Mouse (Mus musculus) neural tube, embryonic 13.5 days (tissue): ENCODE measurements around the gene Gm21985. TPM values are rescaled to one million over a fixed set of nuclear protein-coding genes. Genes with fewer than 3 reads are reported as not detected.

ENCODE experiments used
- ATAC-seq: fragments of 200-750 bp; cut with Nextera tagmentation; 2 replicates; pipeline ENCODE4 v1.8.0; 2017; ENCODE audit warnings: low read depth, mild to moderate bottlenecking, moderate TSS enrichment, moderate library complexity
- H3K27ac ChIP-seq: fragments of 300-500 bp; sonication (generic); replicated peaks from 2 replicates; pipeline ENCODE4 v1.5.1; 2015; ENCODE audit warnings: moderate library complexity, mild to moderate bottlenecking, inconsistent platforms
- H3K27me3 ChIP-seq: fragments of 300-500 bp; sonication (generic); 2 replicates; pipeline ENCODE4 v1.6.1; 2015; ENCODE audit warnings: mild to moderate bottlenecking, inconsistent platforms
- H3K36me3 ChIP-seq: fragments of 300-500 bp; sonication (generic); 2 replicates; pipeline ENCODE4 v1.6.1; 2015; ENCODE audit warnings: mild to moderate bottlenecking, inconsistent platforms
- H3K4me1 ChIP-seq: fragments of 300-500 bp; sonication (generic); replicated peaks from 2 replicates; pipeline ENCODE4 v1.6.1; 2015; ENCODE audit warnings: inconsistent platforms
- H3K4me2 ChIP-seq: fragments of 300-500 bp; sonication (generic); 2 replicates; pipeline ENCODE4 v1.6.1; 2015; ENCODE audit warnings: inconsistent platforms, mild to moderate bottlenecking, moderate library complexity
- H3K4me3 ChIP-seq: fragments of 300-500 bp; sonication (generic); 2 replicates; pipeline ENCODE4 v1.5.1; 2015; ENCODE audit warnings: mild to moderate bottlenecking, inconsistent platforms
- H3K9ac ChIP-seq: fragments of 300-500 bp; sonication (generic); 2 replicates; pipeline ENCODE4 v1.6.1; 2015; ENCODE audit warnings: moderate library complexity, mild to moderate bottlenecking, inconsistent platforms
- H3K9me3 ChIP-seq: fragments of 300-500 bp; sonication (generic); 2 replicates; pipeline ENCODE4 v1.6.1; 2016; ENCODE audit warnings: inconsistent platforms
- WGBS: fragments of 180-500 bp; shearing (Covaris S2); methylation state at CpG from one replicate; pipeline ENCODE4 v1.1.7; 2015; 5-methylcytosine and 5-hydroxymethylcytosine counted together
- polyA plus RNA-seq: library from polyadenylated mRNA; unstranded; fragments of >200 nt; fragmentation: Nextera tagmentation; extraction: Ambion mirVana; gene quantifications from 2 replicates; pipeline ENCODE4 v1.2.1, GENCODE M21; 2015

Gene Gm21985
- polyA plus RNA-seq, 1 experiment from 2014 or later, result not detected

DNA sequence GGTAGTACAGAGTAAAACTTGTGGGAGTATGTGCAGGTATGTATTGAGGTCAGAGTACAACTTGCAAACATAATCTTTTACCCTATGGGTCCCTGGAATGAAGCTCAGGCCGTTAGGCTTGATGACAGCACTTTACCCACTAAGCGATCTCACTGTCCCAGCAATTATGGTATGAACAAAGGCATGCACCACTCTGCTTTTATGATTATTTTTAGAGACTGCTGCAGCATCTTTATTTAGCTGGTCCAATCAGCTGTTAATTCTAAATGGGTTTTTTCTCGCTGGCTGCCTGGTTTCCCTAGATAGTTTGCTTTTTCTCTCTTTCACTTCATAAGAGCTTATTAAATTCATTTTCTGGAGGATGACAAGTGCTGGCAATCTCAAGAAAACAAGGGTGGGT lies 30.1 kb downstream of the Gm21985 start:
- 76% methylated on average over 3 of the region's 3 CpGs for WGBS
- H3K36me3 ChIP-seq, result no peaks in the 10 kb centered on the region

DNA sequence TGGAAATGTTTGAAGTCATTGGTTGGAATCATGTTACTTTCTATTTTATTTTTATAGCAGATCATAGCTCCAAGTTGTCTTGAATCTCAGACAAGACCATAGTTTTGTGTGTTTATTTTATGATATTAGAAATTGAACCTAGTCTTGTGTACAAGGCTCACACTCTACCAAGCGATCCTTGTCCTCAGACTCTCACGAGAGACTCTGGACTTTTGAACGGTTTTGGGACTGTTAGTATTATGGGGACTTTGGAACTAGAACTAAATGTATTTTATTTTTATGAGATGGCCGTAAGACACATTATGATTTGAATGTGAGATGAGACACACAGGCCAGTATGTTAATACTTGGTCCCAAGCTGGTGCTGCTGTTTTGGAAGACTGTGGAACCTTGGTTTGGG lies 32.1 kb downstream of the Gm21985 start:
- no peak for ATAC-seq

More for the DNA sequence above, 30.1 kb downstream of the Gm21985 start:
- no peak overlapping the region for H3K27ac ChIP-seq
- no peak overlapping the region for H3K4me3 ChIP-seq
- H3K9ac ChIP-seq, result no peak overlapping the region
- H3K27me3 ChIP-seq, result no peaks in the 10 kb centered on the region
- no peaks in the 10 kb centered on the region for H3K9me3 ChIP-seq
- H3K4me1 ChIP-seq, result no peaks in the 10 kb centered on the region
- H3K4me2 ChIP-seq, result no peak overlapping the region
- no peak for ATAC-seq

GRCm38 (mm10) chr2:112308671-112309070 lies 42.6 kb downstream of the Gm21985 start:
- Histone ChIP-seq H3K36me3 (no peaks in the 10 kb centered on the region), H3K27ac (no peak overlapping the region), H3K4me1 (no peaks in the 10 kb centered on the region), H3K9me3 (no peaks in the 10 kb centered on the region), H3K4me2 (no peak overlapping the region), H3K4me3 (no peak overlapping the region), H3K27me3 (no peaks in the 10 kb centered on the region), H3K9ac (no peak overlapping the region)
- WGBS, result 91% methylated on average over 3 of the region's 3 CpGs
- no peak for ATAC-seq

More for the DNA sequence above, 32.1 kb downstream of the Gm21985 start:
- no peaks in the 10 kb centered on the region for H3K27me3 ChIP-seq
- no peak overlapping the region for H3K4me3 ChIP-seq
- H3K9me3 ChIP-seq, result no peaks in the 10 kb centered on the region
- H3K36me3 ChIP-seq, result no peaks in the 10 kb centered on the region
- no peak overlapping the region for H3K27ac ChIP-seq
- no peak overlapping the region for H3K9ac ChIP-seq
- 93% methylated on average over 4 of the region's 4 CpGs for WGBS
- H3K4me2 ChIP-seq, result no peak overlapping the region
- no peaks in the 10 kb centered on the region for H3K4me1 ChIP-seq

DNA sequence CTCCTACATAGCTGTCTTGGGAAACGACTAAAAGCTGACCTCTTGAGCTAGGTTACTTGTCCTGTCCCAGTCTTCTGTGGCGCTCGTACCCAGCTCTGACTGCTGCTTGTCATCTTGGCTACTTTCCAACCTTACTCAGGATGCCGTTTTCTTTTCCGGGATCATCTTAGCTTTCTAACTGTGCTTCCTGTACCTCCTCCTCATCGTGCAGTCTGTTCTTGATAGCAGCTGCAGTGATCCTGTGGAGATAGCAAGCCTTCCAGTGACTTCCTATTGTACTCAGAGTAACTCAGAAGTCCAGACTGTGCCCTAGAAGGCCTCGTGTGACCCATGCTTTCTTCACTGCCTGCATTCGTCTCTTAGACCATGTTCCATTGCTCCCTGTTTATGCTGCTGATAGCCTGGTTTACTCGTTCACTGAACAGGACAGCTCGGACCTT lies 43.1 kb downstream of the Gm21985 start:
- no peak overlapping the region for H3K4me3 ChIP-seq
- no peak overlapping the region for H3K4me2 ChIP-seq
- H3K27ac ChIP-seq, result no peak overlapping the region
- 78% methylated on average over 10 of the region's 10 CpGs for WGBS
- H3K36me3 ChIP-seq, result no peaks in the 10 kb centered on the region
- no peak overlapping the region for H3K9ac ChIP-seq
- no peaks in the 10 kb centered on the region for H3K9me3 ChIP-seq
- no peaks in the 10 kb centered on the region for H3K4me1 ChIP-seq
- no peaks in the 10 kb centered on the region for H3K27me3 ChIP-seq
- ATAC-seq, result no peak

- Histone ChIP-seq H3K9me3 (no peaks in the 10 kb centered on the region), H3K36me3 (no peaks in the 10 kb centered on the region), H3K4me2 (no peak overlapping the region), H3K4me1 (no peaks in the 10 kb centered on the region), H3K4me3 (no peak overlapping the region), H3K27ac (no peak overlapping the region), H3K9ac (no peak overlapping the region), H3K27me3 (no peaks in the 10 kb centered on the region)
- 73% methylated on average over 7 of the region's 7 CpGs for WGBS
- ATAC-seq, result no peak
These were observed 49.5 kb downstream of the Gm21985 start for GRCm38 (mm10) chr2:112315638-112316037.

DNA sequence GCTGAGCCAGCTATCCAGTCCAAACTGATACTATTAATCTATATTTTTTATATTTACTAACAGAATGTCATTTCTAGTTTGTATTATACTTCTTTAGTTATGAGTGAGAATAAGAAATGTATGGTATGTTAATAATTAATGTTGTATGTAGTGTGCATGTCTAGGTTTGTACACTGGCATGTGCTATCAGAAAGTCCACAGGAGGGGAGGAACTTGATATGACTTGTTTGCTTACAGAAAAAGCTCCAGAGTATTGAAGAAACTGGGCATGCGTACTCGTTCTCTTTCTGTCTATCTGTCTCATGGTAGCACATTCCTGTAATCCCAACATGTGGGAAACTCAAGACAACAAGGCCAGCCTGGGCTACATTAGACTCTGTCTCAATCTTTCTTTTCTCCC lies 52.1 kb downstream of the Gm21985 start:
- no peak overlapping the region for H3K4me2 ChIP-seq
- 92% methylated on average over 2 of the region's 2 CpGs for WGBS
- H3K9me3 ChIP-seq, result no peaks in the 10 kb centered on the region
- H3K4me3 ChIP-seq, result no peak overlapping the region
- no peak for ATAC-seq
- H3K36me3 ChIP-seq, result no peaks in the 10 kb centered on the region
- no peaks in the 10 kb centered on the region for H3K27me3 ChIP-seq
- H3K9ac ChIP-seq, result no peak overlapping the region
- no peaks in the 10 kb centered on the region for H3K4me1 ChIP-seq
- no peak overlapping the region for H3K27ac ChIP-seq

DNA sequence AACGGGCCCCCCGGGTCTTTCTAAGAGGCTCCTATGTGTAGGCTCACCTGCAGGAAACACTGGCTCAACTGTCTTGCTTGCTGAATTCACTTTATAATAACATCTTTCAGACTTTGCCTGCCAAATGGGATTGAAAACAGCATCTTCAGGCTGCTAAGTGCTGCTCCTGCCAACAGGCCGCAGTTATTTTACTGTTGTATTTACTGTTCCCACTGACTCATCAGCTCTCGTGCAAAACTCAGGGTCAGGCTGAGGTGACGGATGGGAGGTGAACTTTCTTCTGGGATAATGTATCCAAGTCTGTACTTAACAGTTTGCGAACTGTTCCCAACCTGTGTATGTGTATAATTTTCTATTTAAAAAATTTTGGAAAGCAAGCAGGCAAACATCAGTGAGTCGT lies 52.8 kb downstream of the Gm21985 start:
- 85% methylated on average over 7 of the region's 7 CpGs for WGBS
- Histone ChIP-seq H3K27ac (no peak overlapping the region), H3K36me3 (no peaks in the 10 kb centered on the region), H3K9me3 (no peaks in the 10 kb centered on the region), H3K27me3 (no peaks in the 10 kb centered on the region), H3K9ac (no peak overlapping the region), H3K4me1 (no peaks in the 10 kb centered on the region), H3K4me2 (no peak overlapping the region), H3K4me3 (no peak overlapping the region)
- no peak for ATAC-seq

DNA sequence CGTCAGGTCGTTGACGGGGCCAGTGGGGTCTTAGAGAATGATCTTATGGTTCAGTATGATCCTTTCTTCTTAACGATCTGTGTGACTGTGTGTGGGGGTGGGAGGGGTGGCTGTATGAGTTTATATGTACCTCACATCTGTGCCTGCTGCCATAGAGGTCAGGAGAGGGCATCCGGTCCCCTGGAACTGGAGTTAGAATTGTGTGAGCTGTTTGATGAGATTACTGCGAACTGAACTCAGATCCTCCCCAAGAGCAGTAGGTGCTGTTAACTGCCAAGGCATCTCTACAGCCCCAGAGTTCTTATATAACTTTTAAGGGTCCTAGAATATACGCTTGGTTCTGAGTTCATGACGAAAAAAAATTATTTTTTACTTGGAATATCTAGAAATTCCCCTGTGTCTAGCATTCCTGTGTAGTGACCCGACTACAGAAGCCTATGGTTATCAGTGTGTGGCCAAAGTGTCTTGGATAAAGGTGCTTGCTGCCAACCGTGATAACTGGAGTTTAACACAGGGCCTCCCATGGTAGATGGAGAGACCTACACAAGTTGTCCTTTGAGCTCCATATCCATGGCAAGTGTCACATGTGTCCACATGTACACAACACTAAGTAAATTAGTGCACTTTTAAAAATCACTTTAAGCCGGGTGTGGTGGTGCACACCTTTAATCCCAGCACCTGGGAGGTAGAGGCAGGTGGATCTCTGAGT lies 62.1 kb downstream of the Gm21985 start:
- no peak overlapping the region for H3K4me2 ChIP-seq
- WGBS, result 82% methylated on average over 11 of the region's 11 CpGs
- ATAC-seq, result no peak

GRCm38 (mm10) chr2:112332051-112332898 lies 66.2 kb downstream of the Gm21985 start:
- Histone ChIP-seq H3K9me3 (no peaks in the 10 kb centered on the region), H3K4me3 (no peak overlapping the region), H3K36me3 (peaks cover 30% of the 10 kb centered on the region), H3K27me3 (no peaks in the 10 kb centered on the region), H3K27ac (no peak overlapping the region), H3K4me2 (no peak overlapping the region), H3K9ac (no peak overlapping the region), H3K4me1 (no peaks in the 10 kb centered on the region)
- no peak for ATAC-seq
- WGBS, result 73% methylated on average over 4 of the region's 4 CpGs

More for the DNA sequence above, 62.1 kb downstream of the Gm21985 start:
- H3K4me3 ChIP-seq, result no peak overlapping the region
- H3K27me3 ChIP-seq, result no peaks in the 10 kb centered on the region
- no peaks in the 10 kb centered on the region for H3K9me3 ChIP-seq
- no peak overlapping the region for H3K27ac ChIP-seq
- no peaks in the 10 kb centered on the region for H3K36me3 ChIP-seq
- no peaks in the 10 kb centered on the region for H3K4me1 ChIP-seq
- H3K9ac ChIP-seq, result no peak overlapping the region

- Histone ChIP-seq H3K36me3 (peaks cover 65% of the 10 kb centered on the region), H3K4me2 (no peak overlapping the region), H3K9me3 (no peaks in the 10 kb centered on the region), H3K9ac (no peak overlapping the region), H3K27me3 (no peaks in the 10 kb centered on the region), H3K4me1 (no peaks in the 10 kb centered on the region), H3K4me3 (no peak overlapping the region), H3K27ac (no peak overlapping the region)
- no peak for ATAC-seq
- WGBS, result 93% methylated on average over 6 of the region's 6 CpGs
These were observed 71.1 kb downstream of the Gm21985 start for GRCm38 (mm10) chr2:112337211-112337610.

DNA sequence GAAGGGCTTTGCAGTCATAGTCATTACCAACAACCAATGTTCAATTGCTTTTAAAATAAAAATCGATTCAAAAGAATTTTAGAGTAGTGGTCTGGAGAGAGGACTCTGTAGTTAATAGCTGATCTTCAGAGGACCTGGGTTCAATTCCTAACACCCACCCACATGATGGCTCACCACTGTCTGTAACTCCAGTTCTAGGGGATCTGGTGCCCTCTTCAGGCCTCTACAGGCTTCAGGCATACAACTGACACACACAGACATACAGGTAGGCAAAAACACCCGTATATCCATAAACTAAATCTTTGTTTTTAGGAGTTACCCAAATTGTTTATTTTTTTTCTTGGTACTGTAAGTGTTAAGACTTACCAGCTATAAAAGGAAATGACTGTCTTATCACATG lies 73.6 kb downstream of the Gm21985 start:
- no peak overlapping the region for H3K9ac ChIP-seq
- H3K4me2 ChIP-seq, result no peak overlapping the region
- 91% methylated on average over 2 of the region's 2 CpGs for WGBS
- no peaks in the 10 kb centered on the region for H3K27me3 ChIP-seq
- H3K27ac ChIP-seq, result no peak overlapping the region
- no peaks in the 10 kb centered on the region for H3K9me3 ChIP-seq
- H3K36me3 ChIP-seq, result peaks cover 64% of the 10 kb centered on the region
- H3K4me1 ChIP-seq, result no peaks in the 10 kb centered on the region
- ATAC-seq, result no peak
- no peak overlapping the region for H3K4me3 ChIP-seq

- H3K4me1 ChIP-seq, result no peaks in the 10 kb centered on the region
- no peak overlapping the region for H3K4me3 ChIP-seq
- peaks cover 61% of the 10 kb centered on the region for H3K36me3 ChIP-seq
- H3K4me2 ChIP-seq, result no peak overlapping the region
- H3K9ac ChIP-seq, result no peak overlapping the region
- H3K9me3 ChIP-seq, result no peaks in the 10 kb centered on the region
- no peak overlapping the region for H3K27ac ChIP-seq
- WGBS, result 71% methylated on average over 3 of the region's 3 CpGs
- H3K27me3 ChIP-seq, result no peaks in the 10 kb centered on the region
- ATAC-seq, result no peak
These were observed 75.0 kb downstream of the Gm21985 start for GRCm38 (mm10) chr2:112341117-112341516.
